Mouse (Mus musculus): Measurements from ENCODE around the gene Plk5. TPM values are rescaled to one million over a fixed set of nuclear protein-coding genes. Genes with fewer than 3 reads are reported as not detected.

Plk5 gene
- polyA plus RNA-seq (2015; fragmentation: Nextera tagmentation; extraction: Ambion mirVana) = 0.17 and 0.21 TPM in 2 replicates

- no peak for DNase-seq (ENCODE audit: low spot score)
These were observed at the start of gene Plk5 for GRCm38 (mm10) chr10:80356001-80356682. Gene Plk5 (plus strand): TSS chr10:80356459.

GRCm38 (mm10) chr10:80311560-80311959 is 44.7 kb upstream of the Plk5 start:
- DNase-seq (ENCODE audit: low spot score) = no peak

- no peak for DNase-seq (ENCODE audit: low spot score)
These were observed 43.4 kb upstream of the Plk5 start for GRCm38 (mm10) chr10:80312586-80313504.

- no peak for DNase-seq (ENCODE audit: low spot score)
These were observed 42.5 kb upstream of the Plk5 start for GRCm38 (mm10) chr10:80313627-80314201.

- DNase-seq (ENCODE audit: low spot score) = no peak
These were observed 41.7 kb upstream of the Plk5 start for GRCm38 (mm10) chr10:80314494-80315001.

GRCm38 (mm10) chr10:80315315-80315714 is 40.9 kb upstream of the Plk5 start:
- DNase-seq (ENCODE audit: low spot score) = no peak

GRCm38 (mm10) chr10:80316359-80316781 is 39.9 kb upstream of the Plk5 start:
- no peak for DNase-seq (ENCODE audit: low spot score)

- no peak for DNase-seq (ENCODE audit: low spot score)
These were observed 39.2 kb upstream of the Plk5 start for GRCm38 (mm10) chr10:80317011-80317410.

- DNase-seq (ENCODE audit: low spot score) = peak; percentile 92
These were observed 35.9 kb upstream of the Plk5 start, which contains the start of gene 2310011J03Rik for GRCm38 (mm10) chr10:80320340-80320760. Gene 2310011J03Rik (minus strand): TSS chr10:80320537.

- peak; percentile 39 for DNase-seq (ENCODE audit: low spot score)
These were observed 35.1 kb upstream of the Plk5 start for GRCm38 (mm10) chr10:80321014-80321669.

- DNase-seq (ENCODE audit: low spot score) = no peak
These were observed 34.3 kb upstream of the Plk5 start for GRCm38 (mm10) chr10:80321670-80322581.

GRCm38 (mm10) chr10:80322811-80323211 is 33.4 kb upstream of the Plk5 start:
- no peak for DNase-seq (ENCODE audit: low spot score)

GRCm38 (mm10) chr10:80323261-80324119 is 32.8 kb upstream of the Plk5 start:
- DNase-seq (ENCODE audit: low spot score) = peak; percentile 57

- no peak for DNase-seq (ENCODE audit: low spot score)
These were observed 31.9 kb upstream of the Plk5 start for GRCm38 (mm10) chr10:80324120-80325037.

GRCm38 (mm10) chr10:80325045-80325444 is 31.2 kb upstream of the Plk5 start:
- DNase-seq (ENCODE audit: low spot score) = no peak

GRCm38 (mm10) chr10:80329273-80330081 is 26.8 kb upstream of the Plk5 start, which contains the start of the genes Pcsk4 and Reep6:
Gene Pcsk4 (minus strand): TSS chr10:80329498.
Gene Reep6 (plus strand): TSS chr10:80329953.
- peak; percentile 79 for DNase-seq (ENCODE audit: low spot score)

GRCm38 (mm10) chr10:80330084-80330483 is 26.2 kb upstream of the Plk5 start:
- DNase-seq (ENCODE audit: low spot score) = no peak
